Mouse (Mus musculus) heart, embryonic 10.5 days (tissue): ENCODE measurements around the gene Fam107a. TPM values are rescaled to one million over a fixed set of nuclear protein-coding genes. Genes with fewer than 3 reads are reported as not detected.

ENCODE experiments used
- DNase-seq: peaks from one replicate; pipeline ENCODE4 v3.0.0-alpha.2; 2017; ENCODE audit warnings: low spot score
- H3K27ac ChIP-seq: fragments of 300-500 bp; sonication (generic); 2 replicates; pipeline ENCODE4 v1.5.1; 2016; ENCODE audit warnings: mild to moderate bottlenecking
- H3K27me3 ChIP-seq: fragments of 300-500 bp; sonication (generic); 2 replicates; pipeline ENCODE4 v1.6.1; 2016; ENCODE audit warnings: mild to moderate bottlenecking; ENCODE audit not compliant: poor library complexity, insufficient read depth, severe bottlenecking
- H3K36me3 ChIP-seq: fragments of 300-500 bp; sonication (generic); 2 replicates; pipeline ENCODE4 v1.6.1; 2016; ENCODE audit warnings: mild to moderate bottlenecking, moderate library complexity
- H3K4me1 ChIP-seq: fragments of 300-500 bp; sonication (generic); 2 replicates; pipeline ENCODE4 v1.6.1; 2016; ENCODE audit warnings: mild to moderate bottlenecking
- H3K4me3 ChIP-seq: fragments of 300-500 bp; sonication (generic); 2 replicates; pipeline ENCODE4 v1.5.1; 2016; ENCODE audit warnings: mild to moderate bottlenecking, moderate library complexity
- H3K9me3 ChIP-seq: fragments of 300-500 bp; sonication (generic); 2 replicates; pipeline ENCODE4 v1.6.1; 2016; ENCODE audit warnings: mild to moderate bottlenecking, moderate library complexity
- WGBS: fragments of 180-500 bp; shearing (Covaris S2); methylation state at CpG from one replicate; pipeline ENCODE4 v1.1.7; 2016; 5-methylcytosine and 5-hydroxymethylcytosine counted together
- polyA plus RNA-seq: library from polyadenylated mRNA; unstranded; fragments of >200 nt; fragmentation: Nextera tagmentation; extraction: Ambion mirVana; gene quantifications from 2 replicates; pipeline ENCODE4 v1.2.1, GENCODE M21; 2016

The Fam107a gene
- polyA plus RNA-seq, 1 experiment from 2014 or later = 0.35 TPM

- DNase-seq = no peak
- H3K27me3 ChIP-seq = no peaks in the 10 kb centered on the region
- H3K4me1 ChIP-seq = no peaks in the 10 kb centered on the region
- no peak overlapping the region for H3K4me3 ChIP-seq
- WGBS = 83% methylated on average over 11 of the region's 11 CpGs
- no peaks in the 10 kb centered on the region for H3K36me3 ChIP-seq
- no peak overlapping the region for H3K27ac ChIP-seq
- no peaks in the 10 kb centered on the region for H3K9me3 ChIP-seq
These were observed 14.8 kb upstream of the Fam107a start for GRCm38 (mm10) chr14:8332314-8333252.

- H3K27me3 ChIP-seq = peaks cover 2% of the 10 kb centered on the region; the same call in 1 of the 2 replicates
- no peak for DNase-seq
- WGBS = 85% methylated on average over 14 of the region's 14 CpGs
- no peak overlapping the region for H3K4me3 ChIP-seq
- no peaks in the 10 kb centered on the region for H3K36me3 ChIP-seq
- no peaks in the 10 kb centered on the region for H3K4me1 ChIP-seq
- H3K9me3 ChIP-seq = no peaks in the 10 kb centered on the region
- H3K27ac ChIP-seq = no peak overlapping the region
These were observed 13.6 kb upstream of the Fam107a start for GRCm38 (mm10) chr14:8331307-8331905.

DNA sequence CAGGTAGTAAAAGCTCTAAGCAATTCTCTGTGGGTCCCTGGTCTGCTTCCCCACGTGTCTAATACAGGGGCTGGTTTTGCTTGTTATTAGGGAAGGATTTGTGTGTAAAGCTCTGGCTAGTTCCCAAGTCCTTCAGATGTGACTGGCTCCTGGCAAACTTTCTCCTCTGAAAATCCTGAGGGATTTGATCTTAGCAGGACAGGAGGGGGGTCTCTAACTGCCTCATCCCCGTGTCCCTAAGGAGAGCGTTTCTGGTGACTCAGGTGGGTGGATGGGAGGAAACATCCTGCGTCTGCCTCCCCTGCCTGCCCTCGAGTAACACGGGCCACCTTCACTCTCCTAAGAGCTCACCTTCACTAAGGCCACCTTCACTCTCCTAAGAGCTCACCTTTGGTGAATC is 12.6 kb upstream of the Fam107a start:
- Histone ChIP-seq H3K36me3 (no peaks in the 10 kb centered on the region), H3K27ac (no peak overlapping the region), H3K9me3 (no peaks in the 10 kb centered on the region), H3K27me3 (peaks cover 5% of the 10 kb centered on the region; the same call in 1 of the 2 replicates), H3K4me1 (no peaks in the 10 kb centered on the region), H3K4me3 (no peak overlapping the region)
- no peak for DNase-seq
- 66% methylated on average over 6 of the region's 6 CpGs for WGBS

DNA sequence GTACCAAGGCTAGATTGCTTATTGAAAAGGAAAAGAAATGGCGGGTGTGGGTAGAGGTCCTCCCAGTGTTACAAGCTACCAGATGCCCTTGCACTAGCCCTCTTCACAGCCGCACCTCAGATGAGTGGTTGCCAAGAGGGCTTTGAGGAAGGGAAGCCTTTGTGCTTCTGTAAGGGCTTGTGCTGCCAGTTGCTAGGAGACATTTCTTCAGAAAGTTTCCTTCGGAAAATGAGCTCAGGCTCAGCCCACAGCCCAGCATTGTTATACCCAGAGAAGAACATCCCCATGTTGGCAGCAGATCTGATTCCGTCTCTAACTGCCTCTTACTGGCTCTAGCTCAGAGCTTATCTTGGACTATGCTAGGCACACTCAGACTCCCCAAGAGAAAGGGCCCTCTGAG is 11.7 kb upstream of the Fam107a start:
- H3K27me3 ChIP-seq = peaks cover 5% of the 10 kb centered on the region; the same call in 1 of the 2 replicates
- H3K36me3 ChIP-seq = no peaks in the 10 kb centered on the region
- H3K4me1 ChIP-seq = no peaks in the 10 kb centered on the region
- H3K27ac ChIP-seq = no peak overlapping the region
- 66% methylated on average over 4 of the region's 4 CpGs for WGBS
- no peak for DNase-seq
- H3K4me3 ChIP-seq = no peak overlapping the region
- H3K9me3 ChIP-seq = no peaks in the 10 kb centered on the region

DNA sequence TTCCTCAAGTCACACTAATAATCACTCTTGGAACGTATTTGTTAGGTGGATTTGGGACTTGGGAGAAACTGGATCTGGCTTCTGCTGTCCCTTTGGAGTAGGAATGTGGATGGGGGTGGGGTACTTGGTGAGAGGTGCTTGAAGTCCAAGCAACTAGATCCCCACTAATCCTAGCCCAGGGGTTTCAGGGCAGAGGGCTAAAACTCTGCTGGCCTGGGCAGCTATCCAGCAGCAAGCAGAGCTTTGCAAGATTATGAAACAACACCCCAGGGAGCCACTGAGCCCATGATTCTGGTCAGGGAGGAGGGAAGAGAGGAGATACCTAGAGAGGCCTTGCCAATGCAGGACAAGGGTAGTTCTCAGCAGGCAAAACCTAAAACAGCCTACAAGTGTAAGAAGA is 9.5 kb upstream of the Fam107a start:
- H3K36me3 ChIP-seq = no peaks in the 10 kb centered on the region
- H3K27me3 ChIP-seq = peaks cover 5% of the 10 kb centered on the region; the same call in 1 of the 2 replicates
- H3K4me1 ChIP-seq = no peaks in the 10 kb centered on the region
- DNase-seq = no peak
- no peaks in the 10 kb centered on the region for H3K9me3 ChIP-seq
- no peak overlapping the region for H3K27ac ChIP-seq
- 42% methylated on average over 1 of the region's 1 CpGs for WGBS
- no peak overlapping the region for H3K4me3 ChIP-seq

- no peaks in the 10 kb centered on the region for H3K36me3 ChIP-seq
- H3K9me3 ChIP-seq = no peaks in the 10 kb centered on the region
- H3K27me3 ChIP-seq = peaks cover 5% of the 10 kb centered on the region; the same call in 1 of the 2 replicates
- DNase-seq = no peak
- H3K27ac ChIP-seq = no peak overlapping the region
- no peaks in the 10 kb centered on the region for H3K4me1 ChIP-seq
- no peak overlapping the region for H3K4me3 ChIP-seq
These were observed 9.1 kb upstream of the Fam107a start for GRCm38 (mm10) chr14:8326961-8327360.

DNA sequence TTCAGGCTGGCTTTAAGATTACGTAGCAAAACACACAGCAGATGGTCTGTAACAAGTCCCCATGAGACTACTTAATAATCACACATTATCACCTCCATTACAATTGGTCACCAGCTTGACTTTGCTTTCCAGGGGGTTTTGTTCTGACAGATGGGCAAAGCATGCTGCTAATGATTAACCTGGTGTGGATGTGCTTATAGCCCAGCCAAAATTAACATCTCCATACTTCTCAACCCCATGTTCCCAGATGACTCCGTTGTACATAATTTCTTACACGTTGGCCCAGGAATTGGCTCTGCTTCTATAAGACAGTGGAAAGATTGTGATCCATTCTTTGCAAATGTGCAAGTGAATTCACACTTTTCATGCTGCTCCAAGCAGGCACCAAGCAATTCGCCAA is 7.9 kb upstream of the Fam107a start:
- H3K36me3 ChIP-seq = no peaks in the 10 kb centered on the region
- DNase-seq = no peak
- no peak overlapping the region for H3K27ac ChIP-seq
- H3K27me3 ChIP-seq = peaks cover 5% of the 10 kb centered on the region; the same call in 1 of the 2 replicates
- H3K4me3 ChIP-seq = no peak overlapping the region
- H3K9me3 ChIP-seq = no peaks in the 10 kb centered on the region
- no peaks in the 10 kb centered on the region for H3K4me1 ChIP-seq
- 69% methylated on average over 4 of the region's 4 CpGs for WGBS

DNA sequence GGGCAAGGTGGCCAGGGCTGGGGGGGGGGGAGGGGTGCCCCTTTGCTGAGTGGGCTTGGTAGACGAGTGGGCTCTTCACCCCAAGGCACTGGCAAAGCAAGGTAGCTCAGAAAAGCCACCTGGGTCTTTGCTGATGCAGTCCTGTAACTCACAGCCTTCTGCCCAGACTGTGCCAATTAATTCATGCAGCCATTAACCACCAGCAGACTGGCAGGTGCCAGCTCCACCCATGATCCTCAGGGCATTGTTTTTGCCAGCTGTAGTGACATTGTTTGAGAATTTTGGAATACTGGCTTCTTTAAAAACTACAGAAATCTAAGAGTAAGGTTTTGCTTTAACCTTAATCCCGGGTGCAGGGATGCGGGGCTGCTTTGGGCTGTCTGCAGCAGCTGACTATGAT is 2.7 kb upstream of the Fam107a start:
- DNase-seq = no peak
- H3K27me3 ChIP-seq = peaks cover 41% of the 10 kb centered on the region
- H3K4me3 ChIP-seq = no peak overlapping the region
- H3K9me3 ChIP-seq = no peaks in the 10 kb centered on the region
- 67% methylated on average over 3 of the region's 3 CpGs for WGBS
- peaks cover 14% of the 10 kb centered on the region for H3K4me1 ChIP-seq
- H3K27ac ChIP-seq = no peak overlapping the region
- H3K36me3 ChIP-seq = no peaks in the 10 kb centered on the region

DNA sequence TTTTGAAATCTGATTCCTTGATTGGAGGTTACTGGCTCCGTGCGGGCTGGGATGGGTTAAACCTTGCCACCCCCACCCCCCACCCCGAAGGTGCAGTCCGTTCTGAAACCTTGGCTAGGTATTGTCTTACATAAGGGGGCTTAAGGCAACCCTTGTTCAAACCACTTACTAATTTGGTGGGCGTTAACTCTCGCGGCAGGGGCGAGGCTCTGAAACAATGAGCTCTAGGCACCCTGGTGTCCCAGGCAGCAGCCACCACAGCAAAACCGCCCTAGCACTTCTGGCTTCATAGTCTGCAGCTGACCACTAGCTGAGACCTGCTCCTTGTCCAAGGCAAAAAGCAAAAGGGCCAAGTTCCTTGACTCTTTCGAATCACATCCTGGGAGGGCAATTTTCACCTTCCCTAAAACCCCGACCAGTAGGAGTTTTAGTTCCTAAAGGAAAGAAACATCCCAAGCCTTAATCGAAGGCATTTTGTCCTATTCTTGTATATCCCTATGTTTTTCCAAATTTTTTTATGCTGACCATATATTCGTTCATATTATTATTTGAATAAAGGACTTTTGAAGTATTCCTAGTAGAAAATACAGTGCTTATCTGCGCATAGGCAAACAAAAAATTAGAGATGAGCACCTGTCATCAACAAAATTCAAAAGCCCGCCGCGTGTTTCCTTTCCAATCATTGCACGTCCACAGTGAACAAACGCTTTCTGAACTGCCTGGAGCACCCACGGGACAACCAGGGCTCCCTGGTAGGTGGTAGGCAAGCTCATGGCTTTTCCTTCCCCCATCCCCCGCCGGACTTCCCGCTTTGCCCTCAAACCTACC is 1.2 kb downstream of the Fam107a start:
- WGBS = 4% methylated on average over 23 of the region's 23 CpGs
- no peak for DNase-seq
- Histone ChIP-seq H3K4me3 (peak overlapping the region; percentile 43), H3K27ac (no peak overlapping the region), H3K27me3 (peaks cover 53% of the 10 kb centered on the region), H3K4me1 (peaks cover 14% of the 10 kb centered on the region), H3K9me3 (no peaks in the 10 kb centered on the region), H3K36me3 (no peaks in the 10 kb centered on the region)

- H3K27ac ChIP-seq = no peak overlapping the region
- no peaks in the 10 kb centered on the region for H3K36me3 ChIP-seq
- 77% methylated on average over 6 of the region's 6 CpGs for WGBS
- H3K9me3 ChIP-seq = no peaks in the 10 kb centered on the region
- no peak overlapping the region for H3K4me3 ChIP-seq
- peaks cover 14% of the 10 kb centered on the region for H3K4me1 ChIP-seq
- peaks cover 49% of the 10 kb centered on the region for H3K27me3 ChIP-seq
- no peak for DNase-seq
These were observed 2.7 kb downstream of the Fam107a start for GRCm38 (mm10) chr14:8315169-8315568.

DNA sequence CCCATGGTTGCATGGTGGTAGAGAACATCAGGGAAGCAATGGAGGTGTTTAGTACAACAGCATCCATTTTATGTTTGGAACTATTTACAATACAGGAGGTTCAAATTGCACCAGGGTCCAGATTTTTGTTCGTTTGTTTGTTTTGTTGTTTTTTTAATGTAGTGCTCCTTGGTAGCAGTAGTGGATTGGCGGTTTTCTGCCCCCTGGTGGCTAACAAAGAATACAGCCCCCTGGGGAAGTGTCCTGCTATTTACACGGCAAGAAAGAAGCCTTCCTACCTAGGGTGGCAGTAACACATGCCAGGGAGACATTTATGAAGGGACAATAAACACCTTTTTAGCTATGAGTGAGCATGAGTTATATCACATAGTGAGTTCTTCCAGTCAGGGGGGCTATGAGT is 3.3 kb downstream of the Fam107a start:
- 21% methylated on average over 3 of the region's 3 CpGs for WGBS
- peaks cover 48% of the 10 kb centered on the region for H3K27me3 ChIP-seq
- peaks cover 20% of the 10 kb centered on the region for H3K4me1 ChIP-seq
- H3K27ac ChIP-seq = no peak overlapping the region
- H3K4me3 ChIP-seq = no peak overlapping the region
- DNase-seq = no peak
- H3K9me3 ChIP-seq = no peaks in the 10 kb centered on the region
- no peaks in the 10 kb centered on the region for H3K36me3 ChIP-seq

- no peaks in the 10 kb centered on the region for H3K9me3 ChIP-seq
- H3K27ac ChIP-seq = no peak overlapping the region
- peaks cover 21% of the 10 kb centered on the region for H3K4me1 ChIP-seq
- DNase-seq = no peak
- WGBS = 40% methylated on average over 7 of the region's 7 CpGs
- peaks cover 52% of the 10 kb centered on the region for H3K27me3 ChIP-seq
- H3K4me3 ChIP-seq = no peak overlapping the region
- H3K36me3 ChIP-seq = no peaks in the 10 kb centered on the region
These were observed 3.9 kb downstream of the Fam107a start for GRCm38 (mm10) chr14:8313877-8314276.
